Mouse (Mus musculus): ENCODE results near the gene Klrd1. TPM values are rescaled to one million over a fixed set of nuclear protein-coding genes. Genes with fewer than 3 reads are reported as not detected.

Gene Klrd1
- not detected in 2 replicates for polyA plus RNA-seq (2016; fragmentation: Nextera tagmentation; extraction: Ambion mirVana)

DNA sequence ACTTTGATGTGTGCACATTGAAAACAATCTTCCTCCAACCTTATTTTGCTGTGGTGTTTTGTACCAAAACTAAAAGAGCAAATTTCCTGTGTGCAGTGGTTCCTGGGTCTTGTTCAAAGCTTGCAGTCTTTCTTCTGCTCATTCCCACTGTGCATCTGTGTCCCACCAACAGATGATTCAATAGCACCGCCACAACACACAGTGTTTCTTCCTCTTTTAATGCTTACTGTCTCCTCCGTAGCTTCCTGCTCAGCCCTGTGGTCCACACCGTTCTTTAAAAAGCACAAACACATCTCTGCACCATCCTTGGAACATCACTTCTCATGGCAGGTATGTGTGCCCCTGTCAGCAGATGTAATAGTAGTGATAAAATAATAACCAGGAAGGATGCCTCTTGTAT lies at the start of gene Klrd1:
Gene Klrd1 (plus strand): TSS at position 275 of the 400 bp plus-strand sequence.
- no peaks in the 10 kb centered on the region for H3K36me3 ChIP-seq
- DNase-seq (ENCODE audit: low spot score), result no peak
- 88% methylated on average over 3 of the region's 3 CpGs for whole genome bisulfite sequencing
- H3K4me1 ChIP-seq, result no peaks in the 10 kb centered on the region
- no peak within 1 kb of the TSS for H3K4me3 ChIP-seq
- H3K9me3 ChIP-seq (replicated peaks), result no peaks in the 10 kb centered on the region
- no peak within 1 kb of the TSS for H3K27ac ChIP-seq
- H3K27me3 ChIP-seq (ENCODE audit: low read depth, poor library complexity, severe bottlenecking), result no peaks in the 10 kb centered on the region

DNA sequence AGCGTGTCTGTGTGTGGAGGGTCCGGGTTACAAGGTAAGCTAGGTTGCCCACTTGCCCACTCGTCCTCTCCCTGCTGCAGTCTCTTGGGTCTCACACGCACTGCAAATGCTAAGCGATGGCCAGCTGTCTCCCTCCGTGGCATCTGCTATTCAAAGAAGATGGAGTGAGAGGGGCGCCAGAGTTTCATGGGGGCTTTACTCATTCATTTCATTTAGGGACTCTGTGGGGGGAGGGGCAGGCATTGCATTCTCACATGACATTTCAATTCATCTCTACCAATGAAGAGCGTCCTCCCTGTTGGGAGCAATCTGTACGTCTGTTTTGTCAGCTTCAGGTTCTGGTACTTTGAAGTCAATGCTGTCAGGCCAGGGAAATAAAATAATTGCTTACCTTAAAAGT lies 49.7 kb upstream of the Klrd1 start:
- 86% methylated on average over 9 of the region's 9 CpGs for WGBS

DNA sequence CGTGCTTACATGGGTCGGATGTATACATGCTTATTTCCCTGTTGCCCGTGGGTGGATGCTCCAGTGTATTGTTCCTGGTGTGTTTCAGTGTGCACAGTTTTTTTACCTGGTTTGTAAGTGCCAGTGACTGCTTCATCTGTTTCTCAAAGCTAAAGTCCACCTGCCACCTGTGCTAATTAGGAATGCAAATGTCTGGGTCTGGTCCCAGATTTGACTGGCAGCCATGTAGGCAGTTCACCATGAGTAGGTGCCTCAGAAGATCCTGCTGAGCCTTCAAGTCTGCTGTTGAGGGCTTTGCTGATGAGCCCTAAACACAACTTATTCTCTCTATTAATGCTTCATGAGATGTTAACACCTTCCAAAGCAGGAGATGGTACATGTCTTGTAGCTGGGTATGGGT lies 49.0 kb upstream of the Klrd1 start:
- DNase-seq (ENCODE audit: low spot score), result no peak
- no peak overlapping the region for H3K27ac ChIP-seq
- 97% methylated on average over 3 of the region's 3 CpGs for WGBS
- H3K4me1 ChIP-seq, result no peaks in the 10 kb centered on the region
- peaks cover 41% of the 10 kb centered on the region for H3K36me3 ChIP-seq
- no peak overlapping the region for H3K4me3 ChIP-seq
- H3K9me3 ChIP-seq (replicated peaks), result no peaks in the 10 kb centered on the region
- H3K27me3 ChIP-seq (ENCODE audit: low read depth, poor library complexity, severe bottlenecking), result no peaks in the 10 kb centered on the region

More for the DNA sequence above, 49.7 kb upstream of the Klrd1 start:
- H3K4me1 ChIP-seq, result no peaks in the 10 kb centered on the region
- no peak overlapping the region for H3K27ac ChIP-seq
- H3K36me3 ChIP-seq, result peaks cover 41% of the 10 kb centered on the region
- no peaks in the 10 kb centered on the region for H3K9me3 ChIP-seq (replicated peaks)
- no peaks in the 10 kb centered on the region for H3K27me3 ChIP-seq (ENCODE audit: low read depth, poor library complexity, severe bottlenecking)
- no peak overlapping the region for H3K4me3 ChIP-seq
- DNase-seq (ENCODE audit: low spot score), result no peak

DNA sequence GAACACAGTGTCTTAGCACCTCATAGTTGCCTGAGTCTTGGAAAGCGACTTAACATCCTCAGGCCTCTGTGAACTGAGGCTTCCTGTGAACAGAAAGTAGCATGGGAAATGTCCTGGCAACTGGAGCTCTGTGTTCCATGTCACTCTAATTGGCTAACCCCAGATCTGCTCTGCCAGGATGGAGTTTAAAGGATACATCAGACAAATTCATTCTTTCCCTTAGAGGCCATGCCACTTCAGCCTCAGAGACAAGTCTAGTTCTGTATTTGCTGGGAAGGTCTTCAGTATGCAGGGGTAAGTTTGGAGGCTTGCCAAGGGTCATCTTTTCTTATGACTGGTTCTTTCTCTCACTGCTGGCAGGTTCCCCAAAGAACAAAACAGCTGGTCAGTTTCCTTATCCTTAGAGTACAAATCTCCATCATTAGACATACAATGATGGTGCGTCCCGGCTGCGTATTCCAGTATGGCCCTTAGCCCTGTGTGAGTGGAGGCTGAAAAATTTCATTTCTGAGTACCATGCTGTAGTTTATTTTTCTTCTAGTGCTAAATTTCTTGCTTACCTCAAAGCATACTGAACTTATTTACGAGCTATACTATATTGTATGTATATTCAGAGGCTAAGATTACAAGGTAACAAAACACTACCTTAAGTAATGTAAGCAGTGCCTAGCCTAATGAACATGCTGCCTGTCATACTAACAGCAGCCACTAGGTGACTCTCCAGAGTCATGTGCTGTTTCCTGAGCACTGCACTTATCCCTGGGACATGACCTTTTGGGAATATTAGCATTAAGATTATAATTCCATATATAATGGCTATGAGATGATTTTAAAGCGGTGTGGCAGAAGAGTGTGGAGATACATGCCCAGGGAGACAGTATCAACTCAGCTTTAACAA lies 47.6 kb upstream of the Klrd1 start:
- Histone ChIP-seq H3K27ac (no peak overlapping the region), H3K36me3 (peaks cover 31% of the 10 kb centered on the region), H3K27me3 (ENCODE audit: low read depth, poor library complexity, severe bottlenecking) (no peaks in the 10 kb centered on the region), H3K9me3 (replicated peaks) (no peaks in the 10 kb centered on the region), H3K4me1 (no peaks in the 10 kb centered on the region), H3K4me3 (no peak overlapping the region)
- WGBS, result 73% methylated on average over 6 of the region's 6 CpGs
- DNase-seq (ENCODE audit: low spot score), result peak; percentile 53

DNA sequence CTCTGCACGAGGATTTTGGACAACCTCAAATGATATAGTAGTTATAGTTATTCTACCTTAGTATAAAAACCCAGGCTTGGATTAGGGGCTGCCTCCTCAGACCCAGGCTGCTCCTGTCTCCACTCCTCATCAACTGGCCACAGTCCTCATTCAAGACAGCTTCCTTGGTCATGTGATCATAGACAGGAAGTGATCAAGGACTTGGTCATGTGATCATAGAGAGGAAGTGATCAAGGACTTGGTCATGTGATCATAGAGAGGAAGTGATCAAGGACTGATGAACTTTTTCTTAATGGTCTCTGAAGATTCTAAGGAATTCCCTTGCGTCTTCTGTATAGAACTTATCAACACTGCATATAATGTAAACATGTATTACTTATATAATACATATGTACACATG lies 44.3 kb upstream of the Klrd1 start:
- no peak for DNase-seq (ENCODE audit: low spot score)
- no peak overlapping the region for H3K27ac ChIP-seq
- H3K4me3 ChIP-seq, result no peak overlapping the region
- no peaks in the 10 kb centered on the region for H3K4me1 ChIP-seq
- 90% methylated on average over 2 of the region's 2 CpGs for WGBS
- H3K27me3 ChIP-seq (ENCODE audit: low read depth, poor library complexity, severe bottlenecking), result no peaks in the 10 kb centered on the region
- no peaks in the 10 kb centered on the region for H3K9me3 ChIP-seq (replicated peaks)
- no peaks in the 10 kb centered on the region for H3K36me3 ChIP-seq

DNA sequence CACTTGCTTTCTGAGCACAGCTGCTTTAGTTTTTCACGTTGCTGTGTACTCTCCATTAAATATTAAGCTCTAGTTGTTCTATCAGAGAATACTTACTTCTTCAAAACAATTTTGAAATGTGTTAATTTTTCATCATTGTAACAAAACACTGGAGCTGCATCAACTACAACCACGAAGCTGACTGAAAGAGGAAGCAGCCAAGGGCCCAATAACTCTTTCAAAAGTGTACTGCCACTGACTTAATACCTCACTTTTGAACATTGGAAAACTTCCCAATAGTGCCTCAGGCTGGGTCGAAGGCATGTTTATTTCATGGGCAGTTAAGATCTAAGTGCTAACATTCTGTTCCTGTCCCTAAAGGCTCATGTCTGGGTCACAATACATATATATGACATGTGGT lies 43.6 kb upstream of the Klrd1 start:
- Histone ChIP-seq H3K27me3 (ENCODE audit: low read depth, poor library complexity, severe bottlenecking) (no peaks in the 10 kb centered on the region), H3K27ac (no peak overlapping the region), H3K36me3 (no peaks in the 10 kb centered on the region), H3K4me1 (no peaks in the 10 kb centered on the region), H3K9me3 (replicated peaks) (no peaks in the 10 kb centered on the region), H3K4me3 (no peak overlapping the region)
- DNase-seq (ENCODE audit: low spot score), result no peak
- 81% methylated on average over 3 of the region's 3 CpGs for WGBS

DNA sequence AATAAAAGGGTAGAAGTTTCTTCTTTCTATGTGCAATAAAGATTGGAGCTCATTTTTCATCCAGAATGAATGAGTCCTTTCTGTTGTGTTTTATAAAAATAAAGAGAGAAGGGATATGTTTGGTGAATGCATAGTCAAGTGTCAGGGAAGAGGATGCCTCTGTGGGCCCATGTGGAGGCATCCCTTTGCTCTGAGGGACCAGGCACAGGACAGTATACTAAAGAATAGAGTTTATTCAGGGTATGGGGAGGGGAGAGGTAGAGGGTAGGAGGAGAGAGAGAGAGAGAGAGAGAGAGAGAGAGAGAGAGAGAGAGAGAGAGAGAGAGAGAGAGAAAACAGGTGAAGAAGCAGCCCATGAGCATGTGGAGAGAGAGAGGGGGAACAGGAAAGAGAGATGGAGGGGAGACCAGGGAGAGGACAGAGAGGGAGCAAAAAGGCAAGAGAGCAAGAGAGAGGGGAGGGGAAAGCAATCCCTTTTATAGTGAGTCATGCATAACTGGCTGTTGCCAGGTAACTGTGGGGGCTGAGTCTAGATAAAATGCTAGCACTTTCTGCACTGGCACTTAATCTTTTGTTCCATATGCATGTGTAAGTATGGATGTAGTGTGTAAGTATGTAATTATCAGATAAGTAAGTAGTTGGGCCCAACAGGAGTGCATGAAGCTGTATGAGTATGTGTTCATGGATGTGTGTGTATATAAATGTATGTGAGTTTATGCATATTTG lies 34.1 kb upstream of the Klrd1 start:
- no peak overlapping the region for H3K4me3 ChIP-seq
- H3K27ac ChIP-seq, result no peak overlapping the region
- no peaks in the 10 kb centered on the region for H3K27me3 ChIP-seq (ENCODE audit: low read depth, poor library complexity, severe bottlenecking)
- H3K9me3 ChIP-seq (replicated peaks), result no peaks in the 10 kb centered on the region
- DNase-seq (ENCODE audit: low spot score), result no peak
- H3K36me3 ChIP-seq, result no peaks in the 10 kb centered on the region
- H3K4me1 ChIP-seq, result no peaks in the 10 kb centered on the region

DNA sequence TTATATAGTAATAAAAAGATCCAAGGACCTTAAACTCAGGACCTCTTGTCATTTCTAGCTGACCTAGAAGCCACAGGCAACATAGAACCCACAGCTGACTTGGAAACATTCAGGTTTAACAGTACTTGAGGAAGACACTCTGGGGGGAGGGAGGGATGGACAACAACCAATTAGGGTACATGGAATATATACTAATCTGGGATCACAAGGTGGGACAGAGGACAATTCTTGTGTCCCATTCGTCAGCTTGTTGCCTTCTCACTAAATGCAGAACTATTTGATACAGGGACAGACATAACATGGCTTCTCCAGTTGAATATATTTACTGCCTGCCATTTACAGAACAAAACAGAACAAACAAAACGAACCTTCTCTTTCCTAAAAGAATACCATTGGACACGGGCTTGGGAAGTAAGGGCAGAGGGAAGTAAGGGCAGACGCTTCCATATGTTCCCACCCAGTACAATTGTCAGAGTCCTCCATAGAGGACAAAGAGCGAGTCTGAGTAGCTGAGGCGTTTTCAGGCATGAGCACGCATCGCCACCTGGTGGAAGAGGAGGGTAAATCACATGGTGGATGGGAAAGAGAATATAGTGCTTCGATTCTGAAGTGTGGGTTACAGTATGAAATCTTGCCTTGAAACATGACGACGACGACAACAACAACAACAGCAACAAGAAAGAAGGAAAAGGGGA lies 32.5 kb upstream of the Klrd1 start:
- H3K4me1 ChIP-seq, result no peaks in the 10 kb centered on the region
- H3K4me3 ChIP-seq, result no peak overlapping the region
- 27% methylated on average over 12 of the region's 12 CpGs for WGBS
- H3K27me3 ChIP-seq (ENCODE audit: low read depth, poor library complexity, severe bottlenecking), result no peaks in the 10 kb centered on the region
- H3K9me3 ChIP-seq (replicated peaks), result no peaks in the 10 kb centered on the region
- H3K36me3 ChIP-seq, result no peaks in the 10 kb centered on the region
- DNase-seq (ENCODE audit: low spot score), result peak; percentile 79
- H3K27ac ChIP-seq, result no peak overlapping the region

DNA sequence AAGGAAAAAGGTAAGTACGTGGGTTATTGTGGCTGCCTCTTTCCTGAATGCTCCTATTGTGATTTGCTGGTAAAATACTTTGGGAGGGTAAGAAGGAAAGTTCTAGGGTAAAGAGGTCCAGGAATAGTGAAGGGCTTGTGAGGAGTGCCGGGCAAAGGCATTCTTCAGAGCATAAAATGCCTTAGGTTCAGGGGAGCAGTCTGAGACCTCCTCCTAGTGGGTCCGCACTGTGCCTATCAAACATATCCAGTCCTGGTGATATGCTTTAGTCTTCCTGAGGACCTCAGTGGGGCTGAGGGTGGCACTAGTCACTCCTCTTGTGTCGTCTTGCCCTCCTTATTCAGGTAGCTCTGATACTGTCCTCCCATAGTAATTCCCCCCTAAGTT lies 31.9 kb upstream of the Klrd1 start:
- no peak overlapping the region for H3K4me3 ChIP-seq
- H3K27ac ChIP-seq, result no peak overlapping the region
- H3K4me1 ChIP-seq, result no peaks in the 10 kb centered on the region
- DNase-seq (ENCODE audit: low spot score), result no peak
- 51% methylated on average over 4 of the region's 4 CpGs for WGBS
- H3K9me3 ChIP-seq (replicated peaks), result no peaks in the 10 kb centered on the region
- no peaks in the 10 kb centered on the region for H3K27me3 ChIP-seq (ENCODE audit: low read depth, poor library complexity, severe bottlenecking)
- H3K36me3 ChIP-seq, result no peaks in the 10 kb centered on the region

DNA sequence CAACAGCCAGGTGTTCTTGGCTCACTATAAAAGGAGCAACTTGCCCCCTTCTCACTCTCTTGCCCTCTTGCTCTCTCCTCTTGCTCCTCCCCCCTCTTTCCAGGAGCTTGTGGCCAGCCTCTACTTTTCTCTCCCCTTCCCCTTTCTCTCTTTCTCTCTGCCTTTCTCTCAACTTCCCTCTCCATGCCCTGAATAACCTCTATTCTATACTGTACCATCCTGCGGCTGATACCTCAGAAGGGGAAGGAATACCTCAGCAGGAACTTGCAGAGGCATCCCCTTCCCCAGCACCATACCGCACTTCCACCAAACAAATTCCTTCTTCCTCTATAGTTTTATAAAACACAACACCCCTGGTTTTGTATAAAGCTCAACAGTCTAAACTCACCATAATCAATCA lies 26.3 kb upstream of the Klrd1 start:
- Histone ChIP-seq H3K36me3 (no peaks in the 10 kb centered on the region), H3K4me3 (no peak overlapping the region), H3K9me3 (replicated peaks) (no peaks in the 10 kb centered on the region), H3K4me1 (no peaks in the 10 kb centered on the region), H3K27me3 (ENCODE audit: low read depth, poor library complexity, severe bottlenecking) (no peaks in the 10 kb centered on the region), H3K27ac (no peak overlapping the region)
- 82% methylated on average over 2 of the region's 2 CpGs for WGBS
- DNase-seq (ENCODE audit: low spot score), result no peak

DNA sequence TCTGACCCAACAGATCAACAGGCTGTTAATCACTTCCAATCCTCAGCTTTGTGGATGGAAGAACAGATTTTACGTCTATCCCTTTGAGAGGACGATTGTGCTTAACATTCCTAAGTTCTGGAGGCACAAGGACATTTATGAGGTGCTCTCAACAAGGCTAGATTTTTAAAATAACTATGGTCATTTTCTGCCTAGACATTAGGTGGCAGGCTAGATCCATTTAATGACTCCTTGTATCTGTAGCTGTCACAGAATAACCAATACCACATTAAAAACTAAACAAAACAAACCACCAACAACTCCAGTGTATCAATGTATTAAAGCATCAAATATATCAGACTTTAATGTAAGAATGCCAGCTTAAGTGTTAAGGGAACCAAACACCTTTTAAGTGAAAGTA lies 16.3 kb upstream of the Klrd1 start:
- WGBS, result 32% methylated on average over 2 of the region's 2 CpGs
- H3K9me3 ChIP-seq (replicated peaks), result no peaks in the 10 kb centered on the region
- H3K4me3 ChIP-seq, result no peak overlapping the region
- H3K27ac ChIP-seq, result no peak overlapping the region
- H3K27me3 ChIP-seq (ENCODE audit: low read depth, poor library complexity, severe bottlenecking), result no peaks in the 10 kb centered on the region
- no peak for DNase-seq (ENCODE audit: low spot score)
- H3K36me3 ChIP-seq, result no peaks in the 10 kb centered on the region
- H3K4me1 ChIP-seq, result no peaks in the 10 kb centered on the region

DNA sequence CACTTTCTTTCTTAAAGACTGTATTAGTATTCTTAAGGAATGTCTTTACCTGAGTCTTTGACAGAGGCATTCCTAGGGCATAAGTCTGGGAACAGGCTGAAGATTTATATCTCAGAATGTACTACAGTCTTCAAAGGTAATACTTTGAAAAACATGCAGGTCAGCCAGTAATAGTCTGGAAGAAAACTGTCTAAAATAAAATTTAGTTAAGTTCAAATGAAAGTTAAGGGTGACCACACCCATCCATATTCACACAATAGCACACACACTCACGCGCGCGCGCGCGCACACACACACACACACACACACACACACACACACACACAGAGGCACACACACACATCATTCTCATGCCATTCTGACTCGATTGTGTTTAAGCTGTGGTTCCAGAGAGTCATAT lies 14.0 kb upstream of the Klrd1 start, which contains the start of gene Klre1:
Gene Klre1 (plus strand): TSS at position 301 of the 400 bp plus-strand sequence.
- no peaks in the 10 kb centered on the region for H3K36me3 ChIP-seq
- DNase-seq (ENCODE audit: low spot score), result no peak
- H3K4me1 ChIP-seq, result no peaks in the 10 kb centered on the region
- H3K27ac ChIP-seq, result no peak within 1 kb of the TSS
- H3K9me3 ChIP-seq (replicated peaks), result no peaks in the 10 kb centered on the region
- no peaks in the 10 kb centered on the region for H3K27me3 ChIP-seq (ENCODE audit: low read depth, poor library complexity, severe bottlenecking)
- WGBS, result 95% methylated on average over 8 of the region's 8 CpGs
- no peak within 1 kb of the TSS for H3K4me3 ChIP-seq

DNA sequence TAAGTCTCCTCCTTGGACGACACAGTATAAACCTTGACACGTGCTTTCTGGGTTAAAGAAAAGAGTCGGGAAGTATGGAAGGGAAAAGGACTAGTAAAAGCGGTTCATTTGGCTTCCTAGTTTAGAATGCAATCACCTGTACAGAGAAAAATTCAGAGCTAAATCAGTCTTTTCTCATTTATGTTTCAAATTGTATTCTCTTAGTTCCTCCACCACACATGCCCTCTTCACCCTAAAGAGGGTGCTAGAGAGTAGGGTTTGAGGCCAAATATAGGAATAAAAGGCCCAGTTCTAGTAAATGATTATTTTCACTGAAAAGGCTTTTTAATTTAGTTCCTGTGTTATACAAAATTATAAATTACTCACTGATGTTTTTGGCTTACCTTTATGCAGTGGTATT lies 10.3 kb upstream of the Klrd1 start:
- 64% methylated on average over 4 of the region's 4 CpGs for WGBS
- DNase-seq (ENCODE audit: low spot score), result no peak

More for the DNA sequence above, 10.3 kb upstream of the Klrd1 start:
- Histone ChIP-seq H3K36me3 (no peaks in the 10 kb centered on the region), H3K27me3 (ENCODE audit: low read depth, poor library complexity, severe bottlenecking) (no peaks in the 10 kb centered on the region), H3K27ac (no peak overlapping the region), H3K4me1 (no peaks in the 10 kb centered on the region), H3K9me3 (replicated peaks) (no peaks in the 10 kb centered on the region), H3K4me3 (no peak overlapping the region)

Data from limb, embryonic 10.5 days (tissue).